In the genomic region with DNA sequence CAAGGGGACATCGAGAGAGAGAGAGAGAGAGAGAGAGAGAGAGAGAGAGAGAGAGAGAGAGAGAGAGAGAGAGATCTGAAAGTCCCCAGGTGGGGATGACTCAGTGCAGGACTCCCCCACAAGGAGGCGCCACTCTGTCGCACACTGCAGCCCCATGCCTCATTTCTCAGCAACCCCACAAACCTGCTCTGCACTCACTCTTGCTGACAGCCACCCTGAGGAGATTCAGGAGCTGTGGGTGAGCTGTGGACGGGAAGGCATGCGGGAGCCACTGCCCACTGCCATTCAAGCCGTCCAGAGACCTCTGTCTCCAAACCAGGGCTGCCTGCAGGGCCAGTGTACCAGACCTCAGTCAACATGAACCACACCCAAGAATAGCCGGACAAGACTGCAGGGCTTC, we compare ENCODE assay signal across 9 mouse cellular contexts. TPM values are rescaled to one million over a fixed set of nuclear protein-coding genes. Genes with fewer than 3 reads are reported as not detected.
DNase-seq lines count a peak whose midpoint lies in the region; ATAC-seq and TF ChIP-seq lines count a peak whose summit lies in the region.
"Had no signal": no experiment of that assay in that cellular context is flagged by ENCODE, and none has a peak within 500 bp of the region (broad histone marks: within the 10 kb centered on the region; RNA-seq: fewer than 3 reads in every experiment).

No protein-coding gene starts in this region.

- H3K9me3 ChIP-seq in E14TG2a.4 (ENCODE audit: low read length), result no peaks in the 10 kb centered on the region
- no peaks in the 10 kb centered on the region for H3K9me3 ChIP-seq in intestine, postnatal 0 days (ENCODE audit: control insufficient read depth)
- H3K9me3 ChIP-seq in forebrain, embryonic 16.5 days (ENCODE audit: control insufficient read depth, low read length), result no peaks in the 10 kb centered on the region

- H3K27ac ChIP-seq in layer of hippocampus, adult 2 months, result no peak overlapping the region
- no peak overlapping the region for H3K27ac ChIP-seq in intestine, postnatal 0 days (ENCODE audit: low read depth, low read length)
- no peak overlapping the region for H3K27ac ChIP-seq in forebrain, embryonic 16.5 days (ENCODE audit: low read length)

- H3K9ac ChIP-seq in intestine, postnatal 0 days (ENCODE audit: low read depth, low read length), result no peak overlapping the region
- H3K9ac ChIP-seq in forebrain, embryonic 16.5 days (replicated peaks; ENCODE audit: low read depth, low read length), result no peak overlapping the region

- H3K4me3 ChIP-seq in layer of hippocampus, adult 2 months, result no peak overlapping the region
- no peak overlapping the region for H3K4me3 ChIP-seq in E14TG2a.4 (replicated peaks; ENCODE audit: low read length)
- H3K4me3 ChIP-seq in intestine, postnatal 0 days (ENCODE audit: low read depth, low read length), result no peak overlapping the region
- H3K4me3 ChIP-seq in forebrain, embryonic 16.5 days (replicated peaks; ENCODE audit: low read length), result no peak overlapping the region
- H3K4me3 ChIP-seq: erythroblast, embryonic 14.5 days had no signal

- H3K36me3 ChIP-seq in E14TG2a.4 (ENCODE audit: insufficient read depth, low read length), result no peaks in the 10 kb centered on the region
- no peaks in the 10 kb centered on the region; the same call in 1 of the 2 replicates for H3K36me3 ChIP-seq in intestine, postnatal 0 days (ENCODE audit: control insufficient read depth, insufficient read depth)
- H3K36me3 ChIP-seq in forebrain, embryonic 16.5 days (ENCODE audit: control insufficient read depth, insufficient read depth), result no peaks in the 10 kb centered on the region

- 11% methylated on average over 6 of the region's 7 CpGs for WGBS in intestine, postnatal 0 days
- 24% methylated on average over 7 of the region's 7 CpGs for WGBS in forebrain, embryonic 16.5 days

- DNase-seq in layer of hippocampus, adult 2 months (ENCODE audit: low spot score in 2 of 2), result no peak
- DNase-seq in layer of hippocampus, adult 9-11 months, result no peak
- DNase-seq in c-Kit-positive CD71-negative TER-119-negative erythroid progenitor cells, embryonic 14.5 days (ENCODE audit: low read depth), result peak; percentile 33
- no peak for DNase-seq in cerebellum, postnatal 36 days

- H3K4me2 ChIP-seq in intestine, postnatal 0 days (replicated peaks; ENCODE audit: low read depth), result 0 out of 2 replicates have a peak overlapping the region, but pooled peaks have one; percentile 14
- H3K4me2 ChIP-seq in forebrain, embryonic 16.5 days (ENCODE audit: low read length), result no peak overlapping the region

- ATAC-seq in intestine, postnatal 0 days, result no peak; the same call in 1 of the 2 replicates
- ATAC-seq in megakaryocyte progenitor cell, adult 5-6 weeks (replicated peaks; ENCODE audit: poor library complexity), result peak; percentile 55
- no peak for ATAC-seq in forebrain, embryonic 16.5 days

- H3K27me3 ChIP-seq in E14TG2a.4 (ENCODE audit: insufficient read depth, low read length), result peaks cover 19% of the 10 kb centered on the region
- H3K27me3 ChIP-seq in intestine, postnatal 0 days (replicated peaks; ENCODE audit: control insufficient read depth, insufficient read depth, low read length), result no peaks in the 10 kb centered on the region
- no peaks in the 10 kb centered on the region for H3K27me3 ChIP-seq in forebrain, embryonic 16.5 days (replicated peaks; ENCODE audit: control insufficient read depth, insufficient read depth, low read length)

- TF ChIP-seq CTCF in layer of hippocampus, adult 2 months (conservative IDR thresholded peaks at IDR 0.05), result peak; percentile 66
- peak; percentile 49; the same call in 1 of the 2 replicates for TF ChIP-seq CTCF in E14TG2a.4 (conservative IDR thresholded peaks at IDR 0.05; ENCODE audit: low read length)
- peak; percentile 84 for TF ChIP-seq CTCF in intestine, postnatal 0 days (IDR thresholded peaks at IDR 0.05; ENCODE audit: low read depth)

- peaks cover 48% of the 10 kb centered on the region for H3K4me1 ChIP-seq in E14TG2a.4 (replicated peaks; ENCODE audit: low read depth, low read length)
- H3K4me1 ChIP-seq in intestine, postnatal 0 days (replicated peaks; ENCODE audit: control insufficient read depth, insufficient read depth, low read length), result 0 out of 2 replicates have a peak, but pooled peaks cover 3% of the 10 kb centered on the region
- H3K4me1 ChIP-seq in forebrain, embryonic 16.5 days (replicated peaks; ENCODE audit: control insufficient read depth, insufficient read depth, low read length), result peaks cover 7% of the 10 kb centered on the region

RNA-seq across cellular contexts. Expression of a gene that starts 23.7 kb away (rescaled TPM):
- total RNA-seq in layer of hippocampus, adult 2 months (2021), result under 1 TPM; 0.29 to 0.31 TPM
- polyA plus RNA-seq in intestine, postnatal 0 days (2015; fragmentation: Nextera tagmentation; extraction: Ambion mirVana), result 1.5 and 1.6 TPM in 2 replicates
- not detected in 2 replicates for total RNA-seq in megakaryocyte progenitor cell, adult 5-6 weeks (2015)
- total RNA-seq in megakaryocyte progenitor cell, adult 5-6 weeks (2017), result not detected in 2 replicates
- 0.26 and 0.37 TPM in 2 replicates for polyA plus RNA-seq in forebrain, embryonic 16.5 days (2015; fragmentation: Nextera tagmentation; extraction: Ambion mirVana)

RNA-seq across cellular contexts. Expression of a gene that starts 54.9 kb away (rescaled TPM):
- total RNA-seq in layer of hippocampus, adult 2 months (2021), result 10 to 100 TPM; 56.3 to 64.4 TPM
- polyA plus RNA-seq in intestine, postnatal 0 days (2015; fragmentation: Nextera tagmentation; extraction: Ambion mirVana), result 30.5 and 33.5 TPM in 2 replicates
- 13.8 and 15.8 TPM in 2 replicates for total RNA-seq in megakaryocyte progenitor cell, adult 5-6 weeks (2015)
- total RNA-seq in megakaryocyte progenitor cell, adult 5-6 weeks (2017), result 58.4 and 65.8 TPM in 2 replicates
- 87.3 and 97.1 TPM in 2 replicates for polyA plus RNA-seq in forebrain, embryonic 16.5 days (2015; fragmentation: Nextera tagmentation; extraction: Ambion mirVana)
